Mouse (Mus musculus): ENCODE measurements around the gene Rpl27. TPM values are rescaled to one million over a fixed set of nuclear protein-coding genes. Genes with fewer than 3 reads are reported as not detected.
A peak's percentile ranks its signal among the peaks of the same experiment; 100 is the strongest.

The Rpl27 gene
- 369 and 421 TPM in 2 replicates for polyA plus RNA-seq (2015; fragmentation: Nextera tagmentation; extraction: Ambion mirVana)

GRCm38 (mm10) chr11:101442127-101442693, at the start of gene Rpl27:
Gene Rpl27, plus strand, starts transcription at chr11:101442298.
- Histone ChIP-seq H3K36me3 (peaks cover 34% of the 10 kb centered on the region), H3K9ac (peak within 1 kb of the TSS; percentile 89), H3K4me2 (peak within 1 kb of the TSS; percentile 81), H3K9me3 (replicated peaks) (no peaks in the 10 kb centered on the region), H3K4me3 (replicated peaks) (peak within 1 kb of the TSS; percentile 87), H3K27me3 (no peaks in the 10 kb centered on the region), H3K4me1 (peaks cover 21% of the 10 kb centered on the region), H3K27ac (peak within 1 kb of the TSS; percentile 93)
- WGBS: 0% methylated on average over 42 of the region's 42 CpGs
- peak; percentile 98 for ATAC-seq (replicated peaks; ENCODE audit: low FRiP score)

GRCm38 (mm10) chr11:101395110-101395509, 47.0 kb upstream of the Rpl27 start:
- no peak overlapping the region for H3K27ac ChIP-seq
- peak; percentile 54; the same call in 1 of the 2 replicates for ATAC-seq (replicated peaks; ENCODE audit: low FRiP score)

GRCm38 (mm10) chr11:101415306-101415705, 26.8 kb upstream of the Rpl27 start:
- H3K4me1 ChIP-seq: peaks cover 7% of the 10 kb centered on the region
- H3K4me2 ChIP-seq: no peak overlapping the region
- H3K9me3 ChIP-seq (replicated peaks): no peaks in the 10 kb centered on the region
- H3K27me3 ChIP-seq: no peaks in the 10 kb centered on the region
- ATAC-seq (replicated peaks; ENCODE audit: low FRiP score): no peak
- no peak overlapping the region for H3K4me3 ChIP-seq (replicated peaks)
- peaks cover 37% of the 10 kb centered on the region for H3K36me3 ChIP-seq
- no peak overlapping the region for H3K27ac ChIP-seq
- H3K9ac ChIP-seq: no peak overlapping the region
- 80% methylated on average over 2 of the region's 2 CpGs for WGBS

More at GRCm38 (mm10) chr11:101395110-101395509, 47.0 kb upstream of the Rpl27 start:
- Histone ChIP-seq H3K9ac (no peak overlapping the region), H3K36me3 (no peaks in the 10 kb centered on the region), H3K27me3 (no peaks in the 10 kb centered on the region), H3K4me1 (0 out of 2 replicates have a peak, but pooled peaks cover 4% of the 10 kb centered on the region), H3K4me3 (replicated peaks) (no peak overlapping the region), H3K4me2 (no peak overlapping the region), H3K9me3 (replicated peaks) (no peaks in the 10 kb centered on the region)
- 1% methylated on average over 8 of the region's 8 CpGs for WGBS

GRCm38 (mm10) chr11:101416433-101417100, 25.5 kb upstream of the Rpl27 start:
- Histone ChIP-seq H3K27ac (peak overlapping the region; percentile 70), H3K9ac (peak overlapping the region; percentile 90), H3K4me2 (peak overlapping the region; percentile 80), H3K4me1 (peaks cover 7% of the 10 kb centered on the region), H3K36me3 (peaks cover 24% of the 10 kb centered on the region), H3K27me3 (no peaks in the 10 kb centered on the region), H3K9me3 (replicated peaks) (no peaks in the 10 kb centered on the region), H3K4me3 (replicated peaks) (peak overlapping the region; percentile 93)
- 3% methylated on average over 11 of the region's 11 CpGs for WGBS
- peak; percentile 20; the same call in 1 of the 2 replicates for ATAC-seq (replicated peaks; ENCODE audit: low FRiP score)

- peaks cover 7% of the 10 kb centered on the region for H3K4me1 ChIP-seq
- under 1% methylated on average over 45 of the region's 45 CpGs for WGBS
- ATAC-seq (replicated peaks; ENCODE audit: low FRiP score): peak; percentile 71
- peak within 1 kb of the TSS; percentile 93 for H3K4me3 ChIP-seq (replicated peaks)
- peak within 1 kb of the TSS; percentile 70 for H3K27ac ChIP-seq
- H3K9ac ChIP-seq: peak within 1 kb of the TSS; percentile 90
- H3K27me3 ChIP-seq: no peaks in the 10 kb centered on the region
- peaks cover 17% of the 10 kb centered on the region for H3K36me3 ChIP-seq
- no peaks in the 10 kb centered on the region for H3K9me3 ChIP-seq (replicated peaks)
- H3K4me2 ChIP-seq: peak within 1 kb of the TSS; percentile 80
Observed at GRCm38 (mm10) chr11:101417101-101417855, 24.8 kb upstream of the Rpl27 start, which contains the start of gene Aarsd1. Gene Aarsd1, minus strand, starts transcription at chr11:101417615.

- H3K36me3 ChIP-seq: peaks cover 2% of the 10 kb centered on the region
- no peak overlapping the region for H3K9ac ChIP-seq
- peaks cover 13% of the 10 kb centered on the region for H3K4me1 ChIP-seq
- H3K9me3 ChIP-seq (replicated peaks): no peaks in the 10 kb centered on the region
- no peaks in the 10 kb centered on the region for H3K27me3 ChIP-seq
- H3K4me2 ChIP-seq: no peak overlapping the region
- no peak overlapping the region for H3K27ac ChIP-seq
- no peak overlapping the region for H3K4me3 ChIP-seq (replicated peaks)
- ATAC-seq (replicated peaks; ENCODE audit: low FRiP score): no peak
- 61% methylated on average over 6 of the region's 6 CpGs for WGBS
Observed at GRCm38 (mm10) chr11:101418991-101419390, 23.1 kb upstream of the Rpl27 start.

- ATAC-seq (replicated peaks; ENCODE audit: low FRiP score): no peak
- no peak overlapping the region for H3K4me2 ChIP-seq
- peaks cover 15% of the 10 kb centered on the region for H3K4me1 ChIP-seq
- WGBS: 36% methylated on average over 3 of the region's 3 CpGs
- H3K9ac ChIP-seq: no peak overlapping the region
- no peaks in the 10 kb centered on the region for H3K9me3 ChIP-seq (replicated peaks)
- no peak overlapping the region for H3K4me3 ChIP-seq (replicated peaks)
- H3K36me3 ChIP-seq: no peaks in the 10 kb centered on the region
- H3K27me3 ChIP-seq: no peaks in the 10 kb centered on the region
- no peak overlapping the region for H3K27ac ChIP-seq
Observed at GRCm38 (mm10) chr11:101419610-101420009, 22.5 kb upstream of the Rpl27 start.

GRCm38 (mm10) chr11:101420148-101420547, 21.9 kb upstream of the Rpl27 start:
- Histone ChIP-seq H3K9me3 (replicated peaks) (no peaks in the 10 kb centered on the region), H3K4me2 (no peak overlapping the region), H3K36me3 (no peaks in the 10 kb centered on the region), H3K27ac (no peak overlapping the region), H3K4me1 (peaks cover 15% of the 10 kb centered on the region), H3K9ac (no peak overlapping the region), H3K27me3 (no peaks in the 10 kb centered on the region), H3K4me3 (replicated peaks) (no peak overlapping the region)
- no peak for ATAC-seq (replicated peaks; ENCODE audit: low FRiP score)
- 88% methylated on average over 5 of the region's 5 CpGs for WGBS

GRCm38 (mm10) chr11:101424105-101424851, 17.8 kb upstream of the Rpl27 start, which contains the start of gene Gm27029:
Gene Gm27029, minus strand, starts transcription at chr11:101424796.
- Histone ChIP-seq H3K4me3 (replicated peaks) (peak within 1 kb of the TSS; percentile 98), H3K27ac (peak within 1 kb of the TSS; percentile 93), H3K36me3 (peaks cover 4% of the 10 kb centered on the region; the same call in 1 of the 2 replicates), H3K27me3 (no peaks in the 10 kb centered on the region), H3K4me1 (peaks cover 27% of the 10 kb centered on the region), H3K9me3 (replicated peaks) (no peaks in the 10 kb centered on the region), H3K4me2 (peak within 1 kb of the TSS; percentile 89), H3K9ac (peak within 1 kb of the TSS; percentile 80)
- ATAC-seq (replicated peaks; ENCODE audit: low FRiP score): peak; percentile 58
- 4% methylated on average over 23 of the region's 23 CpGs for WGBS

- Histone ChIP-seq H3K9ac (peak within 1 kb of the TSS; percentile 80), H3K27ac (peak within 1 kb of the TSS; percentile 93), H3K4me1 (peaks cover 27% of the 10 kb centered on the region), H3K4me2 (peak within 1 kb of the TSS; percentile 89), H3K27me3 (no peaks in the 10 kb centered on the region), H3K36me3 (peaks cover 12% of the 10 kb centered on the region), H3K9me3 (replicated peaks) (no peaks in the 10 kb centered on the region), H3K4me3 (replicated peaks) (peak within 1 kb of the TSS; percentile 98)
- peak; percentile 95 for ATAC-seq (replicated peaks; ENCODE audit: low FRiP score)
- under 1% methylated on average over 81 of the region's 81 CpGs for WGBS
Observed at GRCm38 (mm10) chr11:101424925-101425813, 16.9 kb upstream of the Rpl27 start, which contains the start of the genes Rundc1 and Ptges3l. Gene Rundc1, plus strand, starts transcription at chr11:101425085. Gene Ptges3l, minus strand, starts transcription at chr11:101425333.
